Mouse (Mus musculus) hindlimb bud, embryonic 11.5 days (tissue): ENCODE measurements around the gene Kif28.
"Not testable (repeated sequence)": the region's sequence is repeated elsewhere in the genome, so short reads cannot be mapped to it uniquely, and the experiment has no call there.

Experiments used
- DNase-seq: peaks from one replicate; pipeline ENCODE4 v3.0.0-alpha.2; 2012; ENCODE audit warnings: low read depth, low spot score; ENCODE audit errors: extremely low spot score

The Kif28 gene

DNA sequence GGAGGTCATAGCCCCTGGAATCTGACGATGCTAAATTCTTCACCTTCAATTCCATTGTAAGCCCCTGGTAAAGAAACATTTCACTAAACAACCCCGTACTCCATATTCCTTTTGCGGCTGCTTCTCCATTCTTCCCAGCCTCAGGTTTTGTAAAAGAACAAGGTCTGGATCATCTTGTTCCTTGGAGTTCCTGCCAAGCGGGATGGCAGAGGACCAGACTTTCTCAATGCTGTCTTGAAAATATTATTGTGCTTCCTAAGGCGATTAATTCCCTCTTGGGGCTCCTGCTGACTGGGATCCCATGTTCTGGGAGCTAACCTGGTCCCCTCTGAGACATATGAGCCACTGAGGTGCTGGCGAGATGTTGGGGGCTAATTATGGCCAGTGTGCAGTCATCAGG, 39.9 kb downstream of the Kif28 start:
- DNase-seq = no peak

DNA sequence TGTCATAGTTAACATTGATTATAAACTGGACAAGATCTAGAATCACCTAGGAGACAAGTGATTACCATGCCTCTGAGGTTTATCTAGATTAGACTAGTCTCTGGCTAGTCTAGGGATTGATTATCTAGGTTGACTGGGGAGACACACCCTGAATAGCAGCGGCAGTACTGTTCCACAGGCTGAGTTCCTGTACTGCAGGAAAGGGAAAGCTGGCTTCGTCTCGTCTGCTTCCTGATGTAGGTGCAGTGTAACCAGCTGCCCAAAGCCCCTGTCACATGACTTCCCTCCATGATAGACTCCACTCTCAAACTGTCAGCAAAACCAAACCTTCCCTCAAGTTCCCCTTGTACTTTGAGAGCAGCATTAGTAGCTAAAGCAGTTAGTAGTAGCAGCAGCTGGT, 40.9 kb downstream of the Kif28 start:
- DNase-seq = no peak

DNA sequence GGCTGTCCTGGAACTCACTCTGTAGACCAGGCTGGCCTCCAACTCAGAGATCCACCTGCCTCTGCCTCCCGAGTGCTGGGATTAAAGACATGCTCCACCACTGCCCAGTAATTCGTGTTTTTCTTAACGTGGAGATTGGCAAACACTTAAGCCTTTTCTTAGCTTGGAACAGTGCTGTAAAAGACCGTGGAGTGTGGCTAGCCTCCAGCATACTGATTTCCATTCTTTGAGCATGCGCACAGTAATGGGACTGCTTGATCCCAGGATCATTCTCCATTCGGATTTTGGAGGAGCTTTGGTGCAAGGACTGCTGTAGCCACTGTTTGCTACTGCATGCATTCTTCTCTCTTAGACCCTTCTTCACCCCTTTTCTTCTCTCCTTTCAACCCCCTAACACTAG, 55.6 kb downstream of the Kif28 start:
- no peak for DNase-seq

DNA sequence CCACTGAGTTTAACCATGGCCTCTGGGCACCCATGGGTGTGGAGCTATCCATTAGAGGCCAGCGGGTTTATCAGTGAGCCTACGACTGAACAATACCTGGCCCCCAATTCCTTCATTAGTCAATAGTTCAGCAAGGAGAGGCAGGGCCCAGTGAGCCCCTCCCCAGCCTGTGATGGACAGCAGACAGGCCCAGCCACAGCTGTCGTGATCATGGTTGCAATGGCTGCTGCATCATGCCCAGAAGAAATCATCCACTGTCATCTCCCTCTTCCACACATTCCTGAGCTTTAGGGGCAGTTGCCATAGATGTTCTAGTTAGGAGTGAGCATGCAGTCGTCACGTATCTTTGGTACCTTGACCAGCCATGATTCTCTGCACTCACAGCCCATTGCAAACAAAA, 56.2 kb downstream of the Kif28 start:
- no peak for DNase-seq

DNA sequence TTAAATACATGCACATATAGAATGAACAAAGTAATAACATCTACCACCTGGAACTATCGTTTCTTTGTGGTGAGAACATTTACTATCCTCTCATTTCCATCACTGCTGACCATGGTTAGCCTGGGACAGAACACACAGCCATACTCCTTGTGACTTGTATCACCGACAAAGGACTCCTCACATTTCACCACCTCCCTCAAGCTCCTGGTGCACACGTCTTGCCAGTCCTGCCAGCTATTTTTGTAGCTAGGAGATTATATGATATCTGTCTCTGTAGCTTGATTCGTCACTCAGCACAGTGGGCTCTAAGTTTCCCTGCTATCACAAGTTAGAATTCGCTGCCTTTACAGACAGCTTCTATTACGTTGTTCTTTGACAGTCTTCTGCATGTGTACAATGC, 56.7 kb downstream of the Kif28 start:
- DNase-seq = no peak

DNA sequence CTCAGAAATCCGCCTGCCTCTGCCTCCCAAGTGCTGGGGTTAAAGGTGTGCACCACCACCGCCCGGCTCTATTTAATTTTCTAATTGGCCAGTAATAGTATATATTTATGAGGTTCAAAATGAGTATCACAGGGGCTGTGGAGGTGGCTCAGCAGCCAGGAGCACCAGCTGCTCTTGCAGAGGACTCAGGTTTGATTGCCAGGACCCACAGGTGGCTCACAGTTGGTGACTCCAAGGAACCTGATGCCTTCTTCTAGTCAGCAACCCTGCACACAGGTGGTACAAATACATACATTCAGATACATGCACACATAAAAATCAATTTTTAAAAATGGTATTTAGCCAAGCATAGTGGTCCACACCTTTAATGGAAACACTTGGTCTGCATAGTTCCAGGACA, 57.1 kb downstream of the Kif28 start:
- DNase-seq = no peak

DNA sequence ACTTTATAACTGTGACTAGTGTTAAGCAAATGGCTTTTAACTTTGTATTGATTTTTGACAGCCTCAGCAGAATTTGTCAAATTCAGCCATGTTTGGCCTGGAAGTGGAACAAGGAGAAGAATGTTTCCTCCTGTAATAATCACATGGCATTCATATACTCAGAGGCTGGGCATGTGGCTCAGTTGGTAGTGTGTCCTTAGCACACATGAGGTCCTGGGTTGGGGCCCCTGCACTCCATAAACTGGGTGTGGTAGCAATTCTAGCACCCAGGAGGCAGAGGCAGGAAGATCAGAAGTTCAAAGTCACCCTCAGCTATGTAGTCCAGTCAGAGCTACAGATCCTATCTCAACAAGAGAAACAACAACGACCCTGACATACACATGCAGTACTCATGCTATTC, 57.8 kb downstream of the Kif28 start:
- DNase-seq = no peak

DNA sequence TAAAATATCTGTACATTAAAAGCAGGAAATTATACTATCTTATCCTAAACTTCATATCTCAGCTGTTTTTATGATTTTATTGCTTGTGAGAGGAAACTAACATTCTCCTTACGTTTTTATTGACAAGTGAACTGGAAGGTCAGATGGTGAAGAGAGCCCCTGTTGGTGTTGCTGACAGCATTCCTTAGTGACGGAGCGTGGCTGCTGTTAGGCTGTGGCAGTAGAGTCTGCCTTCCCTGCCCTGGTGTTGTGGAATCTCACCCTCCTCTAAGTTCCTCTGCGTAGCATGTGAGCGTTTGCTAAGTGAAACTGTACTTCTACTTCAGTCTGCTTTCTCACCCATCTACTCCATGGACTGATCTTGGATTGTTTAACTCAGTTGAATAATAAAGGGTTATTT, 58.3 kb downstream of the Kif28 start:
- no peak for DNase-seq

DNA sequence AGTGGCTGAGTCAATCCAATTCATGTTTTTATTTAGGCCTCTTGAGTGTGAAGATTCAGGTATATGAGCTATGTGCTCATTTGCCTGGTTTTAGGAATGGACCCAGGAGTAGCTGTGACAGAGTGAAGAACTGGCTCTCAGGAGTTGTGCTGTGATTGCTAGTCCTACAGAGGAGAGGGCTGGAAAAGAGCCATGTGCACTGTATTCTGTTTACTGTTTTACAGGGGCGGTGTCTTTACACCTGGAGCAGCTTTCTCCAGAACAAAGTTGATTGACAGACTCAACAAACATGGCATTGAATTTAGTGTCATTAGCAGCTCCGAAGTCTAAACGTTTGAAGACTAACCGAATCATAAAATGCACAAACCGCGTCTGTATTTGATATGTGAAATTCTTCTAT, 58.7 kb downstream of the Kif28 start:
- DNase-seq = no peak

DNA sequence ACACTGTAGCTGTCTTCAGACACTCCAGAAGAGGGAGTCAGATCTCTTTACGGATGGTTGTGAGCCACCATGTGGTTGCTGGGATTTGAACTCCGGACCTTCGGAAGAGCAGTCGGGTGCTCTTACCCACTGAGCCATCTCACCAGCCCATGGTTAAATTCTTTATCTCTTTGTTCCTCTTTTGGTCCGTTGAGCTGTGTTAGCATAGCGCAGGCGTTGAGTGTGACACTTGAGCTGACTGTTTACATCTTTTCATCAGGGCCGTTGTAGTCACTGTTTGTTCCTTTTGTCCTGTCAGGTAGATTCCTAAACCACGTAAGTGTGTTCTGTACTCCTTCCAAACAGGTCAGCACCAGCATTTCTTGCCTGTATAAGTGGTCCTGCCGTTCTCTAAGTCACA, 62.3 kb downstream of the Kif28 start:
- not testable (repeated sequence) for DNase-seq

DNA sequence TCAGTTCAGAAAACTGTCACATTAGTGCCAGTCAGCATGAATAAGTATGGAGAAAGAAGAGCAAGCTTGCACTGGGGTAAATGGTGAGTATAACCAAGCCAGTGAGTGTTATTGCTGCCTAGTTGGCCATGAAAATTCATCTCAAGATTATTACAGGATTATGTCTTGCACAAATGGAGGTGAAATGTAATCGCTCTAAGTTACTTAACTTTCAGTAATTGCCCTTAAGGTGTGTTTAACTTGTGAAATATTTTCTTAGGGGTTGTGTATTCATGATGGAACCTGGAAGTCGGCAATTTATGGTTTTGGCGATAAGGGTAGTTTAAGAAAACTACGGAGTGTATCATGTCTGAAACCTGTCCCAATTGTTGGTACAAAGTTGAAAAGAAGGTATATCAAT, 65.7 kb downstream of the Kif28 start:
- DNase-seq = no peak

DNA sequence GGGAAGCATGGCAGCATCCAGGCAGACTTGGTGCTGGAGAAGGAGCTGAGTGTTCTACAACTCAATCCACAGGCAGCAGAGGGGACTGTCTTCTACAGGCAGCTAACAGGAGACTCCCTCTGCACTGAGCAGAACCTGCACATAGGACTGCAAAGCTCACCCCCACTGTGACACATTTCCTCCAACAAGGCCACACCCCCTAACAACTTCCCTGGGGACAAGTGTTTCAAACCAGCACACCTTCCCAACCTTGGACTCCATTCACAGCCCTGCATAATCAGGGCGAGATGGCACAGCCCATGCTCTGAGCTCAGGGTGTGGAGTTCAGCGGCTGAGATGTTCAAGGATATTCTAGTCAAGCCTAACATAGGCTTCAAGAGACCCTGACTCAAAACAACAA, 68.0 kb downstream of the Kif28 start:
- no peak for DNase-seq

DNA sequence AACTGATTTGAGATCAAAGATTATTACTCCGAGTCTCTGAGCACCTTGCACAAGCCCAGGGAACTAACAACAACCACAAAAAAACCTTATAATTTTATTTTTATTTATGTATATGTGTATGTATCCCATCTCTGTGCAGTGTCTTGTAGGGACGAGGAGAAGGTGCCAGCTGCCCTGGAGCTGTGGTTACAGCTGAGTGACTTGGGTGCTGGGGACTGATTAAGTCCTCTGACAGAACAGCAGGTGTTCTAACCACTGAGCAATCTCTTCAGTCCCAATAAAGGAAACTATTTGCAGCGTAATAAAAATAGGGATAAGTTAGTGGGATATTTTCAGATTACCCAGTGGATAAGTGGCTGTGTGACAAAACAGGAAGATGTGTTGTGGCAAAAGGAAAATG, 70.7 kb downstream of the Kif28 start:
- no peak for DNase-seq

DNA sequence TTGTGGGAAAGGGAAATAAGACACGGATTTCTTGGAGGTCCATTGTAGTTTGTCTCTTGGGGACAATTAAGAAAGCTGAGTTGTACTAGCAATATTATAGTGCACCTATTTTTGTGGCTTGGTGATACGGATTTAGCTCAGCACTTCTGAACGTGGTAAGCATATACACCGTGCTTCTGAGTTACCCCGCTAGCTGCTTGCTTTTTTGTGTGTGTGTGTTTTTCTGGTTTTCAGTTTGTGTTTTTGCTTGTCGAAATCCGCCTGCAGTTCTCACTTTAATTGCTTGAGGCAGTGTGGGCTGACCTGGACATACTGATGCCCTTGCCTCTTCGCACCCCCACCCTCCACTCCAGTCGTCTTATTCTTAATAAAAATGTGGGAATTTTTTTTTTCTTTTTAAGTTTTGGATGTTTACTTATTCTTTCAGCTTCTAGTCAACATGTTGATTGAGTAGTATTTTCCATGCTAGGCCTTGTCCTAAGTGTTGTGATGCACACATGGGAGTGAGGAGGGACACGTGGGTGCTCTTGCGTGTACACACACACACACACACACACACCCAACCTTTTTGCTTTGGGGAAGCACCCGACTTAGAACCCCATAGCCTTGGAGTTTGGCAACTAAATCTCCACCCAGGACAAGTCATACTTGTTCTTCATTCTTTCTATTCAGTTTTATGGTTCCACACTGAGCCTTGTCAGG, 76.1 kb downstream of the Kif28 start:
- DNase-seq = no peak

DNA sequence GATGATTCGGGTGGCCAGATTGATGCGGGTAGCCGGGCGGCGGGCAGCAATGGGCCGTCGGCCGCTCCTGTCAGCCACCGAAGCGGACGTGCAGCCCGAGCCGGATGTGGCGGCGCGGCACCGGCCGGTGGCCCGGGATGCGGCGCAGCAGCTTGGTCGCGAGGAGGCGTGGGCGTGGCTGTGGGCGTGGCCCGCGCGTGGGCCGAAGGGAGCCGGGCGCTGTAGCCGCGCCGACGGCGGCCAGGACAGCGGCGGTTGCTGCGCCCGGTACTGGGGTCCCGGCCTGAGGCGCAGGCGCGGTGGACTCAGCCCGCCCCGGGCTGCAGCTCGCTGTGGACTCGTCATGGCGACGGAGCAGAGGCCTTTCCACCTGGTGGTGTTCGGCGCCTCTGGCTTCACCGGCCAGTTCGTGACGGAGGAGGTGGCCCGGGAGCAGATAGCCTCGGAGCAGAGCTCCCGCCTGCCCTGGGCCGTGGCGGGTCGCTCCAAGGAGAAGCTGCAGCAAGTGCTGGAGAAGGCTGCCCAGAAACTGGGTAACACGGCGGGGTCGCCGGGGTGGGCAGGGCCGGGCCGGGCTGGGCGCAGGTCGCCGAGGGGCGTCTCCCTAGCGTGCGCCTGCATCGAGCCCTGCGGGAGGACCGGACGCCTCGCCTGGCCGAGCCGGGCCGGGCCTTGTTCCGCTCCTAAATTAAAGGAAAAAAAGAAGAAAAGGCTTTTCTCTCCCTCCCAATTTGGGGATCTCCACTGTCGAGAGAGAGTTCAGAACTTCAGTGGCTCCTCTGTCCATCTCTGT, 76.9 kb downstream of the Kif28 start, which contains the start of gene Sccpdh:
Gene Sccpdh, plus strand, starts transcription at position 198 of the 793 bp plus-strand sequence.
- peak; percentile 26 for DNase-seq

DNA sequence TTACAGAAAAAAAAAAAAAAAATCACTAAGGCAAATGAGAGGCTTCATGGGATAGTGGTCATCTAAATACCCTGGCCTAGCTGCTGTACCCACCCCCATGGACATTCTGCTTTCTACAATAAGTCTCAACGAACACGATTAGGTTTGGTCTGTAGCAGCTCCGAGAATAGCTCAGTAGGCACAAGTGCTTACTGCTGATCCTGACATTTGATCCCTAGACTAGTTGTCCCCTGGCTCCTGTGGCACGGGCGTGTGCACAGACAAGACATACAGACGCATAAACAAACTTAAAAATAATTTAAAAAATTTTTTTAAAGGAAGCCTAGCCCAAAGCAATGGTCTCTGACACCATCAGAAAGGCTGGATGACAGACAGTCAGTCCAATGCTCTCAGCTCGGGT, 77.6 kb downstream of the Kif28 start:
- DNase-seq = no peak

DNA sequence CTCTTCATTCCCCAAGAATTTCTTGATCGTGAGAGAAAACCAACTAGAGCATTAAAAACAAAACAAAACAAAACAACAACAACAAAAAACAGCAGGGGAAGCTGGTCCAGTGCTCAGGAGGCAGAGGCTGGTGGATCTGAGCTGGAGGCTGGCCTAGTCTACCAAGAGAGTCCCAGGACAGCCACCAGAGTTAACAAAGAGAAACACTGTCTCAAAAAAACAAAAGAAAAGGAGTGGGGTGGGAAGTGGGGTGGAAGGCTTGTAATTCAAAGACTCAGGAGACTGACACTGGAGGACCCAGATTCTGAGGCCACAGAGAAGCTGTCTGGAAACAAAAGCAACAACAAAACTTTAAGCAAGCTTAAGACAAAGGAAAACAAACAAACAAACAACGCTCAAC, 78.1 kb downstream of the Kif28 start:
- DNase-seq = no peak

DNA sequence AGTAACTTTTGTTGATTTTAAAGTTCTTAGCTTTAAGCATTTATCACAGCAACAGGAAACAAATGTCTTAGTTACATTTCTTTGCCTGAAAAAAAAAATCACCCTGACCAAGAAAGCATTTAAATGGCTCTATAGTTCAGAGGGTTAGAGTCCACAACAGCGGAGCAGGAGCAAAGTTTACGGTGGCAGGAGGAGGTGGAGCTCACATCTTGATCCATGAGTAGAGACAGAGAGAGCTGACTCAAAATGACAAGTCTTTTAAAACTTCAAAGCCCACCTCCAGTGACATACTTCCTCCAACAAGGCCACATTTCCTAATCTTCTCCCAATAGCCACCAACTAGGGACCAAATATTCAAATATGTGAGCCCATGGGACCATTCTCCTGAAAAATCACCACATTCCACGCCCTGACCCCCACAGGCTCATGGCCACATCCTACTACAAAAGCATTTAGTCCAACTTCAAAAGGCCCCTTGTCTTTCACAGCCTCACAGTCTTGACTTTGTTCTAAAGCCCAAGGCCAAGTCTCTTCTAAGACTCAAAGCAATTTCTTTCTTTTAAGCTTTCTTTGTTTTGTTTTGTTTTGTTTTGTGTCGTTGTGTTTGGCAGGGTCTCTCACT, 80.7 kb downstream of the Kif28 start:
- DNase-seq = no peak

DNA sequence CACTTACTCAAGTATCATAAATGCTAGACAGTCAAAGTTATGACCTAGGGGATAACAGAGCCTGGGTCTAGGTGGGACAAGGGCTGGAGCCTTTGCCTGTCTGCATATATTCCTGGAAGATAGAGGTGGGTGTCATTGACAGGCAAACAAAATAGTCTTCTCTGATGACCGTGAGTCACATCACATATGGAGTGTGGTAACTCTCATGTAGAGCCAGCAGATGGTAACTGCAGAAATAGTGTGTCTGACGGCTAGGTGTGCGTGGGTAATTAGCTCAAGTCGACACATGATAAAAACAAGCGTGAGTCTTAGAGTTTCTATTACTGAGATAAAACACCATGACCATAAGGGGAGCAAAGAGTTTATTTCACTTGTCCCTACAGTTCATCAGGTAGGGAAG, 82.0 kb downstream of the Kif28 start:
- DNase-seq = no peak

DNA sequence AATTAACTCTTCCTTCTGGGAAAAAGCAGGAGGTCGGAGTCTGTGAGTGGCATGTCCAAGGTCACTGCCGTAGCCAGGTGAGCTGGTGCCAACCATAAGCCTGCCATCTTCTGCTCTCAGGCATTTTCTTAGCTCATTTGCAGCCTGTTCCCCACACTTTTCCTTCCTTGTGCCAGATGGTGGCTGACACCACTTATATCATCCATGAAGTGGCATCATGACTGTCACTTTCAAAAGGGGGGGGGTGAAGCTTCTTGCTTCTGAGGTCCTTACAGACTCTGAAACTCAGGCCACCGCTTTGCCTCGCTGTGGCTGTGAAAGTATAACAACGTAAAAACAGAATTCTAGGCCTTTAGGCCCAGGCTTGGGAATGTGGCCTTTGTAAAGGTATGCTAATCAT, 93.8 kb downstream of the Kif28 start:
- DNase-seq = no peak

DNA sequence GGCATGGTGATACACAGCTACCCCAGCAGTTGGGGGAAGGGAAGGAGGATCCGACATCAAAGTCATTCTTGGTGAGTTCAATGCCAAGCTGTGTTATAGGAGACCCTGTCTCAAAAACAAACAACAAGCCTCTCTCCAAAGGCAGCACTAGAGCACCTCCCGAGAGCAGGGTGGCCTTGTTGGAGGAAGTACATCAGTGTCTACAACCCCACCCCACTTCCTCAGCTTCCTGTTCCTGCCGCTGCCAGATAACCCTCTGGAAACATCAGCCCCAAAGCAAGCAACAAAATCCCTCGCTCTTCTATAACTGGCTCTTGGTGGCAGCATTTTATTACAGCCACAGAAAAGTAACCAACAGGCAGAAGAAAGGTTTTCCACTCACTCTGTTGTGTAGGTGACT, 94.8 kb downstream of the Kif28 start:
- no peak for DNase-seq

DNA sequence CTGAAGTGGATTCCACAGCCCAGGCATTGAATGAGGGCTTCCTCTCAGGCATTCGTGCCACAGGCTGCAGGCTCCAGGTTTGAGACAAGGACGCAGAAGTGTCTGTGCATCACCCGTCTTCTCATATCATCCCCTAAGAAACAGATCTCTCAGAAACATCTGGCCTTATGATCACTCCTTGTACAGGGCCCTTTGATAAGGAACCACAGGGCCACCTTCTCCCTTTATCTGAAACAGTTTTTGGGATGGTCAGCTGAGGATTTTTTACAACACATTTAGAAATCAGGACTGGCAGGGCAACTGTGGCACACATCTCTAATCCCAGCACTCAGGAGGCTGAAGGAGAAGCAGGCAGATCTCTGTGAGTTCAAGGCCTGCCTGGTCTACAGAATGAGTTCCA, 95.7 kb downstream of the Kif28 start:
- DNase-seq = no peak
